In genomic region chr5:102069767-102070413, GRCm38 (mm10) we compare ENCODE assay signal across 8 mouse cellular contexts. TPM values are rescaled to one million over a fixed set of nuclear protein-coding genes. Genes with fewer than 3 reads are reported as not detected.
A peak's percentile ranks its signal among the peaks of the same experiment; 100 is the strongest.
DNase-seq lines count a peak whose midpoint lies in the region; ATAC-seq and TF ChIP-seq lines count a peak whose summit lies in the region.

TSS of gene Wdfy3 (minus strand) at chr5:102069921.

- H3K9ac ChIP-seq in forebrain, embryonic 11.5 days (ENCODE audit: low read length), result peak within 1 kb of the TSS; percentile 99
- H3K9ac ChIP-seq in heart, embryonic 14.5 days (ENCODE audit: low read length), result peak within 1 kb of the TSS; percentile 95
- H3K9ac ChIP-seq in liver, embryonic 12.5 days, result peak within 1 kb of the TSS; percentile 93

- H3K4me1 ChIP-seq in forebrain, embryonic 11.5 days (replicated peaks; ENCODE audit: control insufficient read depth, insufficient read depth, low read length), result peaks cover 11% of the 10 kb centered on the region; the same call in 1 of the 2 replicates
- H3K4me1 ChIP-seq in heart, embryonic 14.5 days (ENCODE audit: control insufficient read depth in 2 of 2, insufficient read depth in 2 of 2, low read length in 2 of 2), result peaks cover 0 to 12% of the 10 kb centered on the region in 2 experiments; a peak in 3 of 4 replicates
- peaks cover 39% of the 10 kb centered on the region for H3K4me1 ChIP-seq in liver, embryonic 12.5 days

- H3K79me2 ChIP-seq in myocyte (ENCODE audit: control insufficient read depth, insufficient read depth), result peaks cover 42% of the 10 kb centered on the region

- peak within 1 kb of the TSS; percentile 75 for H3K4me2 ChIP-seq in forebrain, embryonic 11.5 days (ENCODE audit: low read depth, low read length, severe bottlenecking)
- peak within 1 kb of the TSS; percentile 86 for H3K4me2 ChIP-seq in heart, embryonic 14.5 days (ENCODE audit: low read length)
- peak within 1 kb of the TSS; percentile 93 for H3K4me2 ChIP-seq in liver, embryonic 12.5 days
- peak within 1 kb of the TSS; percentile 83 for H3K4me2 ChIP-seq in myocyte (ENCODE audit: low read depth)

- no peaks in the 10 kb centered on the region for H3K36me3 ChIP-seq in forebrain, embryonic 11.5 days (ENCODE audit: control insufficient read depth, insufficient read depth, low read length)
- H3K36me3 ChIP-seq in heart, embryonic 14.5 days (ENCODE audit: control insufficient read depth, insufficient read depth, low read length), result 0 out of 2 replicates have a peak, but pooled peaks cover 3% of the 10 kb centered on the region
- H3K36me3 ChIP-seq in liver, embryonic 12.5 days, result peaks cover 8% of the 10 kb centered on the region; the same call in 1 of the 2 replicates
- no peaks in the 10 kb centered on the region for H3K36me3 ChIP-seq in myocyte (ENCODE audit: control insufficient read depth, insufficient read depth)
- H3K36me3 ChIP-seq in splenic B cell, adult 2 months (ENCODE audit: control insufficient read depth, insufficient read depth, low read length, poor library complexity, severe bottlenecking), result no peaks in the 10 kb centered on the region

- peak within 1 kb of the TSS; percentile 90 for H3K27ac ChIP-seq in forebrain, embryonic 11.5 days (ENCODE audit: low read depth, low read length)
- peak within 1 kb of the TSS; percentile 86 to 89 for H3K27ac ChIP-seq in heart, embryonic 14.5 days (replicated peaks in 1 of 2; ENCODE audit: control insufficient read depth in 1 of 2, insufficient read depth in 1 of 2, low read depth in 2 of 2, low read length in 2 of 2)
- peak within 1 kb of the TSS; percentile 86 for H3K27ac ChIP-seq in liver, embryonic 12.5 days

- peak; percentile 87 for TF ChIP-seq POLR2A in myocyte (IDR thresholded peaks at IDR 0.05; ENCODE audit: insufficient read length, low read depth)

- DNase-seq in 3T3-L1 (ENCODE audit: low read depth, low spot score), result peak; percentile 81
- DNase-seq in c-Kit-positive CD71-positive TER-119-negative erythroid progenitor cells, embryonic 14.5 days (ENCODE audit: low read depth), result peak; percentile 51
- DNase-seq in forebrain, embryonic 11.5 days (ENCODE audit: low spot score), result peak; percentile 95
- peak; percentile 89 to 96 for DNase-seq in kidney, postnatal 25 days
- peak; percentile 5 for DNase-seq in splenic B cell, adult 2 months (ENCODE audit: low read depth, low spot score)

- H3K27me3 ChIP-seq in forebrain, embryonic 11.5 days (ENCODE audit: control insufficient read depth, insufficient read depth, low read length), result no peaks in the 10 kb centered on the region
- no peaks in the 10 kb centered on the region for H3K27me3 ChIP-seq in heart, embryonic 14.5 days (ENCODE audit: control insufficient read depth, insufficient read depth, low read length)
- peaks cover 7% of the 10 kb centered on the region; the same call in 1 of the 2 replicates for H3K27me3 ChIP-seq in liver, embryonic 12.5 days (replicated peaks)
- no peaks in the 10 kb centered on the region for H3K27me3 ChIP-seq in myocyte (ENCODE audit: control insufficient read depth, insufficient read depth, insufficient read length)
- no peaks in the 10 kb centered on the region for H3K27me3 ChIP-seq in splenic B cell, adult 2 months (ENCODE audit: control insufficient read depth, insufficient read depth, low read length, poor library complexity, severe bottlenecking)

- H3K9me3 ChIP-seq in forebrain, embryonic 11.5 days (ENCODE audit: control insufficient read depth, low read length), result no peaks in the 10 kb centered on the region
- no peaks in the 10 kb centered on the region for H3K9me3 ChIP-seq in heart, embryonic 14.5 days (ENCODE audit: control insufficient read depth, low read length)
- no peaks in the 10 kb centered on the region for H3K9me3 ChIP-seq in liver, embryonic 12.5 days (replicated peaks)

- WGBS in forebrain, embryonic 11.5 days, result 0% methylated on average over 56 of the region's 62 CpGs
- WGBS in heart, embryonic 14.5 days, result 2% methylated on average over 51 of the region's 62 CpGs
- WGBS in liver, embryonic 12.5 days (ENCODE audit: insufficient replicate concordance), result under 1% methylated on average over 48 of the region's 62 CpGs

- peak; percentile 92 for ATAC-seq in forebrain, embryonic 11.5 days (replicated peaks; ENCODE audit: low FRiP score)
- peak; percentile 92 for ATAC-seq in heart, embryonic 14.5 days (ENCODE audit: insufficient number of reproducible peaks, insufficient read depth, low FRiP score, low read depth)
- peak; percentile 89 for ATAC-seq in liver, embryonic 12.5 days

- H3K4me3 ChIP-seq in forebrain, embryonic 11.5 days (ENCODE audit: low read depth, low read length), result peak within 1 kb of the TSS; percentile 91
- peak within 1 kb of the TSS; percentile 91 to 92 for H3K4me3 ChIP-seq in heart, embryonic 14.5 days (ENCODE audit: control insufficient read depth in 1 of 2, insufficient read depth in 1 of 2, low read depth in 1 of 2, low read length in 2 of 2)
- H3K4me3 ChIP-seq in liver, embryonic 12.5 days, result peak within 1 kb of the TSS; percentile 94
- H3K4me3 ChIP-seq in myocyte, result peak within 1 kb of the TSS; percentile 30

- peak within 1 kb of the TSS; percentile 99 for H3ac ChIP-seq in myocyte (ENCODE audit: control insufficient read depth, insufficient read length)

TF ChIP-seq in myocyte, 11 proteins besides CTCF, POLR2A, EP300 and RAD21:
- TF ChIP-seq TCF12 (IDR thresholded peaks at IDR 0.05; ENCODE audit: insufficient read depth, poor library complexity, severe bottlenecking) (no peak), MYOD1 (IDR thresholded peaks at IDR 0.05; ENCODE audit: control insufficient read depth in 1 of 3, insufficient read length in 2 of 3, low read depth in 2 of 3) (peak in 2 of 3 experiments; percentile 50), POLR2AphosphoS2 (IDR thresholded peaks at IDR 0.05; ENCODE audit: insufficient read length, low read depth) (peak; percentile 91)
TF ChIP-seq in myocyte: peak in this region for 2.

RNA-seq across cellular contexts. Expression of gene Wdfy3, which starts in this region (rescaled TPM):
- 29.2 and 29.6 TPM in 2 replicates for polyA plus RNA-seq in forebrain, embryonic 11.5 days (2014; fragmentation: Nextera tagmentation; extraction: Ambion mirVana)
- 14.8 and 15.1 TPM in 2 replicates for polyA plus RNA-seq in heart, embryonic 14.5 days (2014; fragmentation: Nextera tagmentation; extraction: Ambion mirVana)
- 7.4 and 7.8 TPM in 2 replicates for polyA plus RNA-seq in liver, embryonic 12.5 days (2016; fragmentation: Nextera tagmentation; extraction: Ambion mirVana)
- polyA plus RNA-seq in myocyte (2012; fragmentation: generic; extraction: Trizol), result 9.5 TPM

Comparison
In these comparisons a context has a peak if more than half of its experiments do, and no peak if none do; other contexts are left out.
1. Peak in every context shown above with its lines: DNase-seq, ATAC-seq, H3K4me3 ChIP-seq and H3K27ac ChIP-seq.
2. DNase-seq: peak in every context shown above with its lines; median percentile 95 in forebrain, embryonic 11.5 days; 92 in kidney, postnatal 25 days; 81 in 3T3-L1; 51 in c-Kit-positive CD71-positive TER-119-negative erythroid progenitor cells, embryonic 14.5 days; 5 in splenic B cell, adult 2 months.
3. H3K4me3 ChIP-seq: peak in every context shown above with its lines; median percentile 94 in liver, embryonic 12.5 days; 92 in heart, embryonic 14.5 days; 91 in forebrain, embryonic 11.5 days; 30 in myocyte.